Mouse (Mus musculus) layer of hippocampus, adult 18-20 months (tissue): ENCODE results near the gene Tmem189. TPM values are rescaled to one million over a fixed set of nuclear protein-coding genes. Genes with fewer than 3 reads are reported as not detected.
A peak's percentile ranks its signal among the peaks of the same experiment; 100 is the strongest.

Experiments
- DNase-seq, 2 experiments: peaks; one replicate each; pipeline ENCODE4 v3.0.0; 2022; ENCODE audit warnings: low spot score in 2 of 2
- long read RNA-seq: library from polyadenylated mRNA; stranded (forward); transcript quantifications from one replicate; pipeline ENCODE4 v2.0.0, GENCODE M21; 2021
- total RNA-seq, 2 experiments: library from RNA; stranded (reverse); gene quantifications; 2 replicates each; pipeline ENCODE4 v1.2.3; 2021

Tmem189 gene
- total RNA-seq: 10 to 100 TPM; 46.7 TPM
- long read RNA-seq, transcript Tmem189-201 (6 exons, 2,329 nt): major isoform, 64 of 76 reads
- long read RNA-seq, partial matches to known transcripts: 3 of 76 reads
- long read RNA-seq, other reads (novel, unspliced or antisense): 4 of 76 reads

- peak; percentile 50 to 56 for DNase-seq
Measured at GRCm38 (mm10) chr2:167689501-167690218, at the start of gene Tmem189. Gene Tmem189, minus strand, starts transcription at chr2:167689822.

- no peak for DNase-seq
Measured at GRCm38 (mm10) chr2:167739030-167739429, 49.4 kb upstream of the Tmem189 start.

GRCm38 (mm10) chr2:167734861-167735260 is 45.2 kb upstream of the Tmem189 start:
- no peak for DNase-seq

- DNase-seq: no peak
Measured at GRCm38 (mm10) chr2:167731149-167731548, 41.5 kb upstream of the Tmem189 start.

GRCm38 (mm10) chr2:167730036-167730435 is 40.4 kb upstream of the Tmem189 start:
- no peak for DNase-seq

GRCm38 (mm10) chr2:167727161-167727560 is 37.5 kb upstream of the Tmem189 start:
- peak in 1 of 2 experiments; percentile 67 for DNase-seq

- DNase-seq: no peak
Measured at GRCm38 (mm10) chr2:167725879-167726278, 36.3 kb upstream of the Tmem189 start.

- DNase-seq: no peak
Measured at GRCm38 (mm10) chr2:167723589-167724206, 34.1 kb upstream of the Tmem189 start.

GRCm38 (mm10) chr2:167722538-167722937 is 32.9 kb upstream of the Tmem189 start:
- no peak for DNase-seq

- no peak for DNase-seq
Measured at GRCm38 (mm10) chr2:167721159-167721882, 31.7 kb upstream of the Tmem189 start.

GRCm38 (mm10) chr2:167719520-167719919 is 29.9 kb upstream of the Tmem189 start:
- DNase-seq: no peak

- DNase-seq: no peak
Measured at GRCm38 (mm10) chr2:167717208-167717607, 27.6 kb upstream of the Tmem189 start.

GRCm38 (mm10) chr2:167715008-167715407 is 25.4 kb upstream of the Tmem189 start:
- peak in 1 of 2 experiments; percentile 13 for DNase-seq

GRCm38 (mm10) chr2:167714298-167714697 is 24.7 kb upstream of the Tmem189 start:
- no peak for DNase-seq

GRCm38 (mm10) chr2:167712872-167713821 is 23.5 kb upstream of the Tmem189 start:
- DNase-seq: no peak

- no peak for DNase-seq
Measured at GRCm38 (mm10) chr2:167710574-167710973, 21.0 kb upstream of the Tmem189 start.

- DNase-seq: no peak
Measured at GRCm38 (mm10) chr2:167709969-167710368, 20.3 kb upstream of the Tmem189 start.

- DNase-seq: no peak
Measured at GRCm38 (mm10) chr2:167708373-167708772, 18.8 kb upstream of the Tmem189 start.

GRCm38 (mm10) chr2:167706183-167706939 is 16.7 kb upstream of the Tmem189 start:
- no peak for DNase-seq

GRCm38 (mm10) chr2:167704409-167704808 is 14.8 kb upstream of the Tmem189 start:
- DNase-seq: no peak
